Mouse (Mus musculus) B cell, adult 2 months (primary cell): ENCODE measurements around the gene Rsph3a.

Source experiments
- DNase-seq, 2 experiments: peaks; one replicate each; pipeline ENCODE4 v3.0.0; 2022

The Rsph3a gene

GRCm38 (mm10) chr17:7945117-7946052 is at the start of gene Rsph3a:
TSS of gene Rsph3a (plus strand) at chr17:7945614.
- peak; percentile 64 to 68 for DNase-seq

GRCm38 (mm10) chr17:7896047-7896635 is 49.3 kb upstream of the Rsph3a start:
- no peak for DNase-seq

- peak; percentile 22 to 24 for DNase-seq
Measured at GRCm38 (mm10) chr17:7897120-7897519, 48.3 kb upstream of the Rsph3a start.

GRCm38 (mm10) chr17:7897756-7898155 is 47.7 kb upstream of the Rsph3a start:
- DNase-seq = peak in 1 of 2 experiments; percentile 24

GRCm38 (mm10) chr17:7899233-7899632 is 46.2 kb upstream of the Rsph3a start:
- DNase-seq = no peak

GRCm38 (mm10) chr17:7899961-7900360 is 45.5 kb upstream of the Rsph3a start:
- DNase-seq = no peak

- no peak for DNase-seq
Measured at GRCm38 (mm10) chr17:7901536-7901935, 43.9 kb upstream of the Rsph3a start.

- peak; percentile 86 for DNase-seq
Measured at GRCm38 (mm10) chr17:7902362-7902761, 43.1 kb upstream of the Rsph3a start.

- DNase-seq = no peak
Measured at GRCm38 (mm10) chr17:7904992-7905391, 40.4 kb upstream of the Rsph3a start.

- no peak for DNase-seq
Measured at GRCm38 (mm10) chr17:7905936-7906685, 39.3 kb upstream of the Rsph3a start.

- DNase-seq = peak; percentile 24 to 33
Measured at GRCm38 (mm10) chr17:7914596-7915227, 30.7 kb upstream of the Rsph3a start.

- DNase-seq = no peak
Measured at GRCm38 (mm10) chr17:7915791-7916190, 29.6 kb upstream of the Rsph3a start.

GRCm38 (mm10) chr17:7916782-7917574 is 28.4 kb upstream of the Rsph3a start:
- no peak for DNase-seq

GRCm38 (mm10) chr17:7918355-7918754 is 27.1 kb upstream of the Rsph3a start:
- no peak for DNase-seq

- DNase-seq = no peak
Measured at GRCm38 (mm10) chr17:7919209-7919608, 26.2 kb upstream of the Rsph3a start.

- no peak for DNase-seq
Measured at GRCm38 (mm10) chr17:7922564-7922963, 22.9 kb upstream of the Rsph3a start.

GRCm38 (mm10) chr17:7924185-7924725 is 21.2 kb upstream of the Rsph3a start:
- no peak for DNase-seq

GRCm38 (mm10) chr17:7925413-7926160 is 19.8 kb upstream of the Rsph3a start, which contains the start of gene Tagap:
TSS of gene Tagap (plus strand) at chr17:7926000.
- DNase-seq = peak; percentile 74 to 80

GRCm38 (mm10) chr17:7927582-7928535 is 17.6 kb upstream of the Rsph3a start:
- peak; percentile 93 for DNase-seq

- no peak for DNase-seq
Measured at GRCm38 (mm10) chr17:7928662-7929061, 16.8 kb upstream of the Rsph3a start.
